8 mouse cellular contexts compared by ENCODE assay signal in the genomic region with DNA sequence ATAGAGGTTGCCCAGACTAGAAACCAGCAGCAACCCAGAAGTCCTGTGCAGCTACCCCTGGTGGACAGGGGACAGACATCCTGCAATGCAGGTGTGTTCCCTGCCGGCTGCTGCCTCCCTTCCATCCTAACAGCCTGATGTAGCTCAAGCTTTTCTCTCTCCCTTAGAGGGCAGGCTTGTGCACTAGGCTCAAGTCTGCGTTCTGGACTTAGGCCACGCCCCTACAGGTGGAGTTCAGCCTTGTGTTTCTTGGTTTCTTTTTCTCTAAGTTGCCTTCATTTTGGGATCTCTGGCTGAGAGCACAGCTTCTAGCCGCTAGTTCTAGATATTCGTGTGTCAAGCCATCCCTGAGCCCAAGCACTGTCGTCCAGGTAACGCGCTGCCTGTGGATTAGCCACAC. TPM values are rescaled to one million over a fixed set of nuclear protein-coding genes. Genes with fewer than 3 reads are reported as not detected.
DNase-seq lines count a peak whose midpoint lies in the region; ATAC-seq and TF ChIP-seq lines count a peak whose summit lies in the region.

No protein-coding gene starts in this region.

- no peaks in the 10 kb centered on the region for H3K27me3 ChIP-seq in hindbrain, postnatal 0 days (ENCODE audit: insufficient read depth, low read length)
- no peaks in the 10 kb centered on the region for H3K27me3 ChIP-seq in hindbrain, embryonic 16.5 days (replicated peaks; ENCODE audit: control insufficient read depth, insufficient read depth, low read length)
- no peaks in the 10 kb centered on the region for H3K27me3 ChIP-seq in stomach, embryonic 14.5 days (ENCODE audit: control insufficient read depth, insufficient read depth, low read length)
- no peaks in the 10 kb centered on the region for H3K27me3 ChIP-seq in midbrain, embryonic 10.5 days (ENCODE audit: low read depth, poor library complexity, severe bottlenecking)

- no peak overlapping the region for H3K4me3 ChIP-seq in hindbrain, postnatal 0 days (ENCODE audit: low read length)
- H3K4me3 ChIP-seq in hindbrain, embryonic 16.5 days (ENCODE audit: low read length) = no peak overlapping the region
- no peak overlapping the region for H3K4me3 ChIP-seq in stomach, embryonic 14.5 days (ENCODE audit: low read depth, low read length)
- no peak overlapping the region for H3K4me3 ChIP-seq in midbrain, embryonic 10.5 days

- no peak overlapping the region for H3K9ac ChIP-seq in hindbrain, postnatal 0 days (replicated peaks; ENCODE audit: low read length)
- no peak overlapping the region for H3K9ac ChIP-seq in hindbrain, embryonic 16.5 days (ENCODE audit: low read depth, low read length)
- H3K9ac ChIP-seq in stomach, embryonic 14.5 days (replicated peaks; ENCODE audit: low read depth, low read length) = no peak overlapping the region

- H3K4me2 ChIP-seq in hindbrain, postnatal 0 days (ENCODE audit: low read depth, low read length) = no peak overlapping the region
- no peak overlapping the region for H3K4me2 ChIP-seq in hindbrain, embryonic 16.5 days (ENCODE audit: low read length)
- H3K4me2 ChIP-seq in stomach, embryonic 14.5 days (replicated peaks; ENCODE audit: low read depth, low read length) = 0 out of 2 replicates have a peak overlapping the region, but pooled peaks have one; percentile 10

- TF ChIP-seq CTCF in hindbrain, postnatal 0 days (IDR thresholded peaks at IDR 0.05; ENCODE audit: low read depth) = peak; percentile 42; the same call in 1 of the 2 replicates

- no peak overlapping the region for H3K27ac ChIP-seq in hindbrain, postnatal 0 days
- no peak overlapping the region for H3K27ac ChIP-seq in hindbrain, embryonic 16.5 days (ENCODE audit: low read depth, low read length)
- no peak overlapping the region for H3K27ac ChIP-seq in stomach, embryonic 14.5 days (ENCODE audit: low read length)
- no peak overlapping the region for H3K27ac ChIP-seq in midbrain, embryonic 10.5 days (replicated peaks)

- 62% methylated on average over 8 of the region's 8 CpGs for WGBS in hindbrain, postnatal 0 days
- WGBS in hindbrain, embryonic 16.5 days = 65% methylated on average over 8 of the region's 8 CpGs
- WGBS in stomach, embryonic 14.5 days = 50% methylated on average over 8 of the region's 8 CpGs
- WGBS in midbrain, embryonic 10.5 days = 65% methylated on average over 8 of the region's 8 CpGs

- no peaks in the 10 kb centered on the region for H3K9me3 ChIP-seq in hindbrain, postnatal 0 days (ENCODE audit: low read length)
- H3K9me3 ChIP-seq in hindbrain, embryonic 16.5 days (ENCODE audit: control insufficient read depth, low read length) = no peaks in the 10 kb centered on the region
- no peaks in the 10 kb centered on the region for H3K9me3 ChIP-seq in stomach, embryonic 14.5 days (ENCODE audit: control insufficient read depth, low read depth, low read length)
- no peaks in the 10 kb centered on the region for H3K9me3 ChIP-seq in midbrain, embryonic 10.5 days (replicated peaks)

- 0 out of 2 replicates have a peak, but pooled peaks cover 6% of the 10 kb centered on the region for H3K4me1 ChIP-seq in hindbrain, postnatal 0 days (ENCODE audit: insufficient read depth, low read length)
- H3K4me1 ChIP-seq in hindbrain, embryonic 16.5 days (ENCODE audit: control insufficient read depth, insufficient read depth, low read depth, low read length) = peaks cover 17% of the 10 kb centered on the region
- H3K4me1 ChIP-seq in stomach, embryonic 14.5 days (ENCODE audit: control insufficient read depth, insufficient read depth, low read length) = peaks cover 13% of the 10 kb centered on the region; the same call in 1 of the 2 replicates
- peaks cover 22% of the 10 kb centered on the region for H3K4me1 ChIP-seq in midbrain, embryonic 10.5 days

- ATAC-seq in hindbrain, postnatal 0 days = no peak
- ATAC-seq in hindbrain, embryonic 16.5 days = no peak
- ATAC-seq in stomach, embryonic 14.5 days (ENCODE audit: insufficient number of reproducible peaks, insufficient read depth, low FRiP score, low read depth) = 0 out of 2 replicates have a peak, but pooled peaks have one; percentile 46

- no peaks in the 10 kb centered on the region for H3K36me3 ChIP-seq in hindbrain, postnatal 0 days (ENCODE audit: insufficient read depth, low read length)
- H3K36me3 ChIP-seq in hindbrain, embryonic 16.5 days (ENCODE audit: control insufficient read depth, insufficient read depth, low read length) = no peaks in the 10 kb centered on the region
- no peaks in the 10 kb centered on the region for H3K36me3 ChIP-seq in stomach, embryonic 14.5 days (ENCODE audit: control insufficient read depth, insufficient read depth, low read length)
- no peaks in the 10 kb centered on the region for H3K36me3 ChIP-seq in midbrain, embryonic 10.5 days

- no peak for DNase-seq in hindbrain, postnatal 0 days (ENCODE audit: low spot score)
- DNase-seq in ZHBTc4 (ENCODE audit: low read depth, low spot score) = peak; percentile 87
- peak; percentile 36 for DNase-seq in kidney, postnatal 14 days
- no peak for DNase-seq in right cerebral cortex, postnatal 14 days
- DNase-seq in midbrain, embryonic 10.5 days (ENCODE audit: low spot score) = no peak
- no peak for DNase-seq in adrenal gland, postnatal 4 days (ENCODE audit: low spot score in 2 of 2)

RNA-seq across cellular contexts. Expression of gene Tnrc6c, which starts 31.9 kb away (rescaled TPM):
- 56.4 and 64.9 TPM in 2 replicates for total RNA-seq in hindbrain, postnatal 0 days (2014; rRNA removed)
- 18.3 and 19.7 TPM in 2 replicates for polyA plus RNA-seq in hindbrain, postnatal 0 days (2015; fragmentation: Nextera tagmentation; extraction: Ambion mirVana)
- 18.9 and 21.4 TPM in 2 replicates for polyA plus RNA-seq in hindbrain, embryonic 16.5 days (2015; fragmentation: Nextera tagmentation; extraction: Ambion mirVana)
- 15.5 TPM in 2 replicates for polyA plus RNA-seq in stomach, embryonic 14.5 days (2014; fragmentation: Nextera tagmentation; extraction: Ambion mirVana)
- polyA plus RNA-seq in midbrain, embryonic 10.5 days (2016; fragmentation: Nextera tagmentation; extraction: Ambion mirVana) = 9.4 and 12.4 TPM in 2 replicates
- total RNA-seq in adrenal gland, postnatal 4 days (2021) = 10 to 100 TPM; 28.4 to 29.9 TPM

Comparison
In these comparisons a context has a peak if more than half of its experiments do, and no peak if none do; other contexts are left out.
1. DNase-seq: peak in ZHBTc4 (single experiment) and kidney, postnatal 14 days (single experiment); none in hindbrain, postnatal 0 days (single experiment), right cerebral cortex, postnatal 14 days (single experiment), midbrain, embryonic 10.5 days (single experiment) and adrenal gland, postnatal 4 days (0 of 2).